ENCODE assay signal across 8 mouse cellular contexts in genomic region chr19:32107771-32108306, GRCm38 (mm10). TPM values are rescaled to one million over a fixed set of nuclear protein-coding genes. Genes with fewer than 3 reads are reported as not detected.
DNase-seq lines count a peak whose midpoint lies in the region; ATAC-seq lines count a peak whose summit lies in the region.

Gene Asah2 (minus strand): TSS chr19:32108211.

- H3K9me3 ChIP-seq in embryonic facial prominence, embryonic 13.5 days: no peaks in the 10 kb centered on the region
- H3K9me3 ChIP-seq in limb, embryonic 13.5 days: no peaks in the 10 kb centered on the region
- H3K9me3 ChIP-seq in midbrain, embryonic 15.5 days: no peaks in the 10 kb centered on the region

- DNase-seq in 416B (ENCODE audit: low read depth): peak; percentile 77
- peak; percentile 83 to 88 for DNase-seq in adrenal gland, postnatal 36 days
- peak; percentile 81 for DNase-seq in heart, adult 8-10 months (ENCODE audit: low spot score)
- DNase-seq in kidney, adult 9 months: peak; percentile 84
- DNase-seq in spleen, postnatal 10 days (ENCODE audit: low spot score in 2 of 2): peak; percentile 67 to 71

- H3K4me1 ChIP-seq in embryonic facial prominence, embryonic 13.5 days: peaks cover 19% of the 10 kb centered on the region
- H3K4me1 ChIP-seq in limb, embryonic 13.5 days: 0 out of 2 replicates have a peak, but pooled peaks cover 8% of the 10 kb centered on the region
- no peaks in the 10 kb centered on the region for H3K4me1 ChIP-seq in midbrain, embryonic 15.5 days

- H3K36me3 ChIP-seq in embryonic facial prominence, embryonic 13.5 days: no peaks in the 10 kb centered on the region
- no peaks in the 10 kb centered on the region for H3K36me3 ChIP-seq in limb, embryonic 13.5 days
- no peaks in the 10 kb centered on the region for H3K36me3 ChIP-seq in midbrain, embryonic 15.5 days (replicated peaks)

- H3K4me3 ChIP-seq in embryonic facial prominence, embryonic 13.5 days: peak within 1 kb of the TSS; percentile 68
- H3K4me3 ChIP-seq in limb, embryonic 13.5 days: peak within 1 kb of the TSS; percentile 64
- peak within 1 kb of the TSS; percentile 53 for H3K4me3 ChIP-seq in midbrain, embryonic 15.5 days

- under 1% methylated on average over 24 of the region's 28 CpGs for WGBS in embryonic facial prominence, embryonic 13.5 days
- WGBS in limb, embryonic 13.5 days: under 1% methylated on average over 28 of the region's 28 CpGs
- WGBS in midbrain, embryonic 15.5 days: under 1% methylated on average over 28 of the region's 28 CpGs

- no peaks in the 10 kb centered on the region for H3K27me3 ChIP-seq in embryonic facial prominence, embryonic 13.5 days
- H3K27me3 ChIP-seq in limb, embryonic 13.5 days: 0 out of 2 replicates have a peak, but pooled peaks cover 3% of the 10 kb centered on the region
- H3K27me3 ChIP-seq in midbrain, embryonic 15.5 days (replicated peaks): 0 out of 2 replicates have a peak, but pooled peaks cover 3% of the 10 kb centered on the region

- H3K9ac ChIP-seq in embryonic facial prominence, embryonic 13.5 days: peak within 1 kb of the TSS; percentile 95
- H3K9ac ChIP-seq in limb, embryonic 13.5 days: peak within 1 kb of the TSS; percentile 89
- peak within 1 kb of the TSS; percentile 67 for H3K9ac ChIP-seq in midbrain, embryonic 15.5 days

- peak within 1 kb of the TSS; percentile 96 for H3K27ac ChIP-seq in embryonic facial prominence, embryonic 13.5 days
- H3K27ac ChIP-seq in limb, embryonic 13.5 days: peak within 1 kb of the TSS; percentile 92
- peak within 1 kb of the TSS; percentile 58; the same call in 1 of the 2 replicates for H3K27ac ChIP-seq in midbrain, embryonic 15.5 days

- peak within 1 kb of the TSS; percentile 59 for H3K4me2 ChIP-seq in embryonic facial prominence, embryonic 13.5 days
- H3K4me2 ChIP-seq in limb, embryonic 13.5 days (replicated peaks): peak within 1 kb of the TSS; percentile 65
- peak within 1 kb of the TSS; percentile 62 for H3K4me2 ChIP-seq in midbrain, embryonic 15.5 days

- peak; percentile 97 for ATAC-seq in embryonic facial prominence, embryonic 13.5 days (ENCODE audit: insufficient number of reproducible peaks, insufficient read depth, low FRiP score, low TSS enrichment, low read depth)
- ATAC-seq in limb, embryonic 13.5 days (ENCODE audit: low FRiP score, low read depth): peak; percentile 93
- peak; percentile 96 for ATAC-seq in midbrain, embryonic 15.5 days (replicated peaks)

RNA-seq across cellular contexts. Expression of gene Asah2, which starts in this region (rescaled TPM):
- 10 to 100 TPM; 19.3 to 24.2 TPM for total RNA-seq in adrenal gland, postnatal 36 days (2021)
- 1.8 and 2.1 TPM in 2 replicates for polyA plus RNA-seq in embryonic facial prominence, embryonic 13.5 days (2015; fragmentation: Nextera tagmentation; extraction: Ambion mirVana)
- total RNA-seq in heart, adult 8-10 months (2022): 10 to 100 TPM; 13.5 to 16.6 (median 15.5) TPM
- polyA plus RNA-seq in limb, embryonic 13.5 days (2015; fragmentation: Nextera tagmentation; extraction: Ambion mirVana): 1.5 and 1.9 TPM in 2 replicates
- polyA plus RNA-seq in midbrain, embryonic 15.5 days (2015; fragmentation: Nextera tagmentation; extraction: Ambion mirVana): 0.47 and 0.54 TPM in 2 replicates

Comparison
In these comparisons a context has a peak if more than half of its experiments do, and no peak if none do; other contexts are left out.
1. Peak in every context shown above with its lines: DNase-seq, ATAC-seq, H3K4me3 ChIP-seq and H3K27ac ChIP-seq.
2. Peak in ATAC-seq, H3K4me3 ChIP-seq, H3K27ac ChIP-seq, H3K9ac ChIP-seq and H3K4me2 ChIP-seq in midbrain, embryonic 15.5 days; RNA of the gene not detected or under 1 TPM.